Mouse (Mus musculus): ENCODE results near the gene Sqstm1.

GRCm38 (mm10) chr11:50236540-50236936 is 25.9 kb upstream of the Sqstm1 start:
- TF ChIP-seq POLR2A (IDR thresholded peaks at IDR 0.05; ENCODE audit: extremely low read depth, insufficient read depth, low read length) (no peak), CTCF (IDR thresholded peaks at IDR 0.05; ENCODE audit: extremely low read depth, insufficient read depth, low read length) (no peak)

Data from cortical plate, adult 2 months (tissue).